Mouse (Mus musculus) layer of hippocampus, adult 18-20 months (tissue): ENCODE data around the gene Limch1. TPM values are rescaled to one million over a fixed set of nuclear protein-coding genes. Genes with fewer than 3 reads are reported as not detected.

ENCODE experiments used
- DNase-seq, 2 experiments: peaks; one replicate each; pipeline ENCODE4 v3.0.0; 2022; ENCODE audit warnings: low spot score in 2 of 2
- total RNA-seq, 2 experiments: library from RNA; stranded (reverse); gene quantifications; 2 replicates each; pipeline ENCODE4 v1.2.3; 2021

Gene Limch1
- total RNA-seq, 2 experiments from 2014 or later, result 122 to 133 TPM

- peak; percentile 58 to 71 for DNase-seq
These were observed 512 bp downstream of the Limch1 start for GRCm38 (mm10) chr5:66745996-66746681.

- no peak for DNase-seq
These were observed 1.1 kb downstream of the Limch1 start for GRCm38 (mm10) chr5:66746761-66747160.

GRCm38 (mm10) chr5:66747761-66748430 lies 2.3 kb downstream of the Limch1 start:
- DNase-seq, result no peak

- no peak for DNase-seq
These were observed 3.0 kb downstream of the Limch1 start for GRCm38 (mm10) chr5:66748448-66749115.

GRCm38 (mm10) chr5:66750641-66751040 lies 5.0 kb downstream of the Limch1 start:
- peak; percentile 32 to 56 for DNase-seq

GRCm38 (mm10) chr5:66751332-66751980 lies 5.8 kb downstream of the Limch1 start:
- peak in 1 of 2 experiments; percentile 43 for DNase-seq

- DNase-seq, result no peak
These were observed 8.0 kb downstream of the Limch1 start for GRCm38 (mm10) chr5:66753620-66754019.

- DNase-seq, result no peak
These were observed 11.4 kb downstream of the Limch1 start for GRCm38 (mm10) chr5:66756821-66757705.

- no peak for DNase-seq
These were observed 12.1 kb downstream of the Limch1 start for GRCm38 (mm10) chr5:66757706-66758237.

- DNase-seq, result no peak
These were observed 13.7 kb downstream of the Limch1 start for GRCm38 (mm10) chr5:66759354-66759753.

GRCm38 (mm10) chr5:66760747-66761146 lies 15.1 kb downstream of the Limch1 start:
- DNase-seq, result no peak

GRCm38 (mm10) chr5:66762006-66762405 lies 16.4 kb downstream of the Limch1 start:
- DNase-seq, result no peak

- no peak for DNase-seq
These were observed 18.5 kb downstream of the Limch1 start for GRCm38 (mm10) chr5:66764129-66764528.

GRCm38 (mm10) chr5:66765911-66766310 lies 20.3 kb downstream of the Limch1 start:
- no peak for DNase-seq

GRCm38 (mm10) chr5:66768034-66768433 lies 22.4 kb downstream of the Limch1 start:
- no peak for DNase-seq

- DNase-seq, result no peak
These were observed 23.4 kb downstream of the Limch1 start for GRCm38 (mm10) chr5:66769070-66769469.

GRCm38 (mm10) chr5:66769558-66769957 lies 23.9 kb downstream of the Limch1 start:
- no peak for DNase-seq

- no peak for DNase-seq
These were observed 32.5 kb downstream of the Limch1 start for GRCm38 (mm10) chr5:66777999-66778710.

- no peak for DNase-seq
These were observed 34.7 kb downstream of the Limch1 start for GRCm38 (mm10) chr5:66780371-66780770.

GRCm38 (mm10) chr5:66781507-66781906 lies 35.9 kb downstream of the Limch1 start:
- DNase-seq, result no peak
